Comparison of ENCODE assay signal across 8 mouse cellular contexts in the genomic region with DNA sequence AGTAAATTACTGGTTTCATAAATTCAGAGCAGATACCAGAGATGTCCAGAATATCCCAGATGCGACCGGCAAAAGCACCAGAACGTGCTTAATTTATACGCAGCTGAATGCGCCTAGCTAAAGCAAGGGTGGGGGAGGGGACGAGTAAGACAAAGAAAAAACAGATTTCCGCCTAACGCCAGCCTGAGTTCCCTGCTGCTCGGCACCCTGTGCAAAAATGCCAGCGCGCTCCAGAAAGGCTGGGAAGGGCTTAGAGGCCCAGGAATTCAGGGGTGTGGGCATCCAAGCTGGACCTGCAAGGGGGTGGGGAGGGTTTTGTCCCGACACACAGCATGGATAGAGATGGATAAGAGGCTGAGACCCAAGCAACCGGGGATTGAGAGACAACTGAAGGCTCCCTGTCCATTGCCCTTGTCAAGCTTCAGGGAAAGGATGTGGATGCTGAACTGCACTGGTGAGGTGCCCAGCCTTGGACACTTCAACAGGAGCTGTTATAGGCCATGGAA.
A peak's percentile ranks its signal among the peaks of the same experiment; 100 is the strongest.
DNase-seq lines count a peak whose midpoint lies in the region; ATAC-seq and TF ChIP-seq lines count a peak whose summit lies in the region.

No protein-coding gene starts in this region.

- in situ Hi-C loops in ES-E14 (cut with MboI; ENCODE audit: low sequenced_read_pairs in 2 of 2, unreplicated experiment in 2 of 2) = no loop called here

- H3K27me3 ChIP-seq in heart, embryonic 10.5 days (ENCODE audit: insufficient read depth, poor library complexity, severe bottlenecking) = no peaks in the 10 kb centered on the region
- no peaks in the 10 kb centered on the region for H3K27me3 ChIP-seq in heart, adult 2 months (ENCODE audit: control insufficient read depth, insufficient read depth, low read length)
- no peaks in the 10 kb centered on the region for H3K27me3 ChIP-seq in embryonic facial prominence, embryonic 14.5 days (replicated peaks; ENCODE audit: control insufficient read depth, insufficient read depth, low read length)
- no peaks in the 10 kb centered on the region for H3K27me3 ChIP-seq in intestine, embryonic 15.5 days (replicated peaks)
- H3K27me3 ChIP-seq in midbrain, postnatal 0 days (ENCODE audit: insufficient read depth, low read length) = no peaks in the 10 kb centered on the region

- no peaks in the 10 kb centered on the region for H3K9me3 ChIP-seq in heart, embryonic 10.5 days
- H3K9me3 ChIP-seq in ES-E14 (ENCODE audit: control insufficient read depth, insufficient read depth, low read depth, low read length) = no peaks in the 10 kb centered on the region
- H3K9me3 ChIP-seq in embryonic facial prominence, embryonic 14.5 days (ENCODE audit: control insufficient read depth, low read length) = no peaks in the 10 kb centered on the region
- no peaks in the 10 kb centered on the region for H3K9me3 ChIP-seq in intestine, embryonic 15.5 days
- H3K9me3 ChIP-seq in midbrain, postnatal 0 days (ENCODE audit: low read length) = no peaks in the 10 kb centered on the region

- peak; percentile 55 for ATAC-seq in embryonic facial prominence, embryonic 14.5 days (ENCODE audit: low read depth)
- peak; percentile 36; the same call in 1 of the 2 replicates for ATAC-seq in intestine, embryonic 15.5 days
- ATAC-seq in midbrain, postnatal 0 days (ENCODE audit: low FRiP score) = peak; percentile 72
- no peak for ATAC-seq in activated CD4-positive, CD25-positive, alpha-beta regulatory T cell, adult 4 months

- TF ChIP-seq EP300 in heart, adult 2 months (IDR thresholded peaks at IDR 0.05; ENCODE audit: insufficient read depth, low read depth, low read length) = no peak

- WGBS in heart, embryonic 10.5 days = 6% methylated on average over 13 of the region's 13 CpGs
- 16% methylated on average over 13 of the region's 13 CpGs for WGBS in heart, adult 2 months
- 2% methylated on average over 13 of the region's 13 CpGs for WGBS in embryonic facial prominence, embryonic 14.5 days
- WGBS in intestine, embryonic 15.5 days = 8% methylated on average over 13 of the region's 13 CpGs
- 2% methylated on average over 13 of the region's 13 CpGs for WGBS in midbrain, postnatal 0 days

- intact Hi-C loops in heart, adult 2 months (cut with DNase I) = no loop called here

- H3K36me3 ChIP-seq in heart, embryonic 10.5 days = no peaks in the 10 kb centered on the region
- no peaks in the 10 kb centered on the region for H3K36me3 ChIP-seq in heart, adult 2 months (ENCODE audit: control insufficient read depth, insufficient read depth, low read length)
- H3K36me3 ChIP-seq in ES-E14 (ENCODE audit: control insufficient read depth, insufficient read depth, low read length, poor library complexity, severe bottlenecking) = no peaks in the 10 kb centered on the region
- H3K36me3 ChIP-seq in embryonic facial prominence, embryonic 14.5 days (ENCODE audit: control insufficient read depth, insufficient read depth, low read length) = no peaks in the 10 kb centered on the region
- H3K36me3 ChIP-seq in intestine, embryonic 15.5 days = no peaks in the 10 kb centered on the region
- H3K36me3 ChIP-seq in midbrain, postnatal 0 days (ENCODE audit: insufficient read depth, low read length) = no peaks in the 10 kb centered on the region

- H3K9ac ChIP-seq in heart, adult 2 months (ENCODE audit: low read depth, low read length) = no peak overlapping the region
- H3K9ac ChIP-seq in ES-E14 (ENCODE audit: insufficient read depth, low read depth, low read length, poor library complexity, severe bottlenecking) = no peak overlapping the region
- H3K9ac ChIP-seq in embryonic facial prominence, embryonic 14.5 days (ENCODE audit: low read depth, low read length) = peak overlapping the region; percentile 41; the same call in 1 of the 2 replicates
- H3K9ac ChIP-seq in intestine, embryonic 15.5 days = no peak overlapping the region
- peak overlapping the region; percentile 59 for H3K9ac ChIP-seq in midbrain, postnatal 0 days (replicated peaks; ENCODE audit: low read length, poor library complexity, severe bottlenecking)

- peak overlapping the region; percentile 46 for H3K4me3 ChIP-seq in heart, embryonic 10.5 days
- H3K4me3 ChIP-seq in heart, adult 2 months = no peak overlapping the region
- H3K4me3 ChIP-seq in ES-E14 (ENCODE audit: insufficient read depth in 1 of 2, low read depth in 1 of 2, low read length in 2 of 2, poor library complexity in 1 of 2, severe bottlenecking in 1 of 2) = no peak overlapping the region
- peak overlapping the region; percentile 6; the same call in 1 of the 2 replicates for H3K4me3 ChIP-seq in embryonic facial prominence, embryonic 14.5 days (ENCODE audit: low read depth, low read length)
- no peak overlapping the region for H3K4me3 ChIP-seq in intestine, embryonic 15.5 days (replicated peaks)
- no peak overlapping the region for H3K4me3 ChIP-seq in midbrain, postnatal 0 days (ENCODE audit: low read depth, low read length)

- H3K4me1 ChIP-seq in heart, embryonic 10.5 days = peaks cover 10% of the 10 kb centered on the region
- no peaks in the 10 kb centered on the region for H3K4me1 ChIP-seq in heart, adult 2 months (ENCODE audit: control insufficient read depth, insufficient read depth, low read length)
- H3K4me1 ChIP-seq in ES-E14 (ENCODE audit: control insufficient read depth in 2 of 2, insufficient read depth in 2 of 2, low read length in 2 of 2, poor library complexity in 1 of 2) = peaks cover 0 to 5% of the 10 kb centered on the region in 2 experiments; a peak in 1 of 4 replicates
- peaks cover 18% of the 10 kb centered on the region for H3K4me1 ChIP-seq in embryonic facial prominence, embryonic 14.5 days (ENCODE audit: control insufficient read depth, insufficient read depth, low read length)
- H3K4me1 ChIP-seq in intestine, embryonic 15.5 days (replicated peaks) = no peaks in the 10 kb centered on the region
- H3K4me1 ChIP-seq in midbrain, postnatal 0 days (ENCODE audit: insufficient read depth, low read length) = peaks cover 8% of the 10 kb centered on the region

- H3K4me2 ChIP-seq in embryonic facial prominence, embryonic 14.5 days (ENCODE audit: low read depth, low read length) = peak overlapping the region; percentile 49
- peak overlapping the region; percentile 50 for H3K4me2 ChIP-seq in intestine, embryonic 15.5 days (replicated peaks)
- peak overlapping the region; percentile 44 for H3K4me2 ChIP-seq in midbrain, postnatal 0 days (ENCODE audit: low read depth, low read length, poor library complexity, severe bottlenecking)

- no peaks in the 10 kb centered on the region for H3K79me2 ChIP-seq in heart, adult 2 months (replicated peaks; ENCODE audit: control insufficient read depth, insufficient read depth, low read length)

- H3K27ac ChIP-seq in heart, embryonic 10.5 days = peak overlapping the region; percentile 86
- H3K27ac ChIP-seq in heart, adult 2 months = no peak overlapping the region
- H3K27ac ChIP-seq in ES-E14 (ENCODE audit: insufficient read depth, low read depth, low read length, poor library complexity, severe bottlenecking) = no peak overlapping the region
- H3K27ac ChIP-seq in embryonic facial prominence, embryonic 14.5 days (replicated peaks; ENCODE audit: low read depth, low read length) = no peak overlapping the region
- no peak overlapping the region for H3K27ac ChIP-seq in intestine, embryonic 15.5 days
- H3K27ac ChIP-seq in midbrain, postnatal 0 days (ENCODE audit: low read depth, low read length) = peak overlapping the region; percentile 84

- no peak for TF ChIP-seq CTCF in heart, adult 2 months (IDR thresholded peaks at IDR 0.05)
- TF ChIP-seq CTCF in midbrain, postnatal 0 days (IDR thresholded peaks at IDR 0.05) = no peak

- peak; percentile 76 for DNase-seq in heart, embryonic 10.5 days (ENCODE audit: low spot score)
- no peak for DNase-seq in heart, adult 2 months
- DNase-seq in ES-E14 (ENCODE audit: low read depth, low spot score) = peak; percentile 19
- peak; percentile 76 for DNase-seq in embryonic facial prominence, embryonic 14.5 days (ENCODE audit: low spot score)
- DNase-seq in midbrain, postnatal 0 days (ENCODE audit: low spot score) = peak; percentile 79
- no peak for DNase-seq in thymus, adult 18-20 months

- no peak for TF ChIP-seq POLR2A in heart, adult 2 months (IDR thresholded peaks at IDR 0.05; ENCODE audit: insufficient read depth, low read depth, low read length)

TF ChIP-seq in ES-E14, 5 proteins besides CTCF, POLR2A, EP300 and RAD21:
- TF ChIP-seq HCFC1 (IDR thresholded peaks at IDR 0.05; ENCODE audit: borderline replicate concordance, insufficient read depth, low read length) = no peak
- 0 out of 2 replicates have a peak, but pooled peaks have one; percentile 44 for TF ChIP-seq CHD2 (IDR thresholded peaks at IDR 0.05; ENCODE audit: low read depth, low read length)
- no peak for TF ChIP-seq ZC3H11A (IDR thresholded peaks at IDR 0.05; ENCODE audit: borderline replicate concordance, low read depth, low read length)
- TF ChIP-seq MAFK (IDR thresholded peaks at IDR 0.05; ENCODE audit: insufficient read depth, low read depth, low read length) = no peak
- 0 out of 2 replicates have a peak, but pooled peaks have one; percentile 26 for TF ChIP-seq ZNF384 (IDR thresholded peaks at IDR 0.05; ENCODE audit: low read depth, low read length)
TF ChIP-seq in ES-E14: peak in this region for 2.

Comparison
In these comparisons a context has a peak if more than half of its experiments do, and no peak if none do; other contexts are left out.
1. DNase-seq: peak in heart, embryonic 10.5 days (single experiment), ES-E14 (single experiment), embryonic facial prominence, embryonic 14.5 days (single experiment) and midbrain, postnatal 0 days (single experiment); none in heart, adult 2 months (0 of 2) and thymus, adult 18-20 months (0 of 2).
2. H3K27ac ChIP-seq: peak in heart, embryonic 10.5 days (single experiment) and midbrain, postnatal 0 days (single experiment); none in heart, adult 2 months (single experiment), ES-E14 (single experiment), embryonic facial prominence, embryonic 14.5 days (single experiment) and intestine, embryonic 15.5 days (single experiment).
3. H3K4me3 ChIP-seq: peak in heart, embryonic 10.5 days (single experiment) and embryonic facial prominence, embryonic 14.5 days (single experiment); none in heart, adult 2 months (single experiment), ES-E14 (0 of 2), intestine, embryonic 15.5 days (single experiment) and midbrain, postnatal 0 days (single experiment).
4. H3K9ac ChIP-seq: peak in embryonic facial prominence, embryonic 14.5 days (single experiment) and midbrain, postnatal 0 days (single experiment); none in heart, adult 2 months (single experiment), ES-E14 (single experiment) and intestine, embryonic 15.5 days (single experiment).
5. Peak in every context shown above with its lines, with median percentiles within 50 percentile points of each other: H3K4me2 ChIP-seq.